Mouse (Mus musculus) kidney, embryonic 15.5 days (tissue): ENCODE results near the gene March10. TPM values are rescaled to one million over a fixed set of nuclear protein-coding genes. Genes with fewer than 3 reads are reported as not detected.
A peak's percentile ranks its signal among the peaks of the same experiment; 100 is the strongest.

Experiments used
- ATAC-seq: fragments of 200-750 bp; cut with Nextera tagmentation; replicated peaks from 2 replicates; pipeline ENCODE4 v1.8.0; 2017; ENCODE audit warnings: moderate TSS enrichment; ENCODE audit not compliant: low FRiP score
- H3K27ac ChIP-seq: fragments of 300-500 bp; sonication (generic); 2 replicates; pipeline ENCODE4 v1.5.1; 2015; ENCODE audit warnings: mild to moderate bottlenecking, inconsistent platforms
- H3K27me3 ChIP-seq: fragments of 300-500 bp; sonication (generic); 2 replicates; pipeline ENCODE4 v1.6.1; 2015; ENCODE audit warnings: inconsistent platforms
- H3K36me3 ChIP-seq: fragments of 300-500 bp; sonication (generic); 2 replicates; pipeline ENCODE4 v1.6.1; 2015; ENCODE audit warnings: inconsistent platforms
- H3K4me1 ChIP-seq: fragments of 300-500 bp; sonication (generic); 2 replicates; pipeline ENCODE4 v1.6.1; 2015; ENCODE audit warnings: inconsistent platforms
- H3K4me2 ChIP-seq: fragments of 300-500 bp; sonication (generic); 2 replicates; pipeline ENCODE4 v1.6.1; 2015; ENCODE audit warnings: moderate library complexity, mild to moderate bottlenecking, inconsistent platforms
- H3K4me3 ChIP-seq: fragments of 300-500 bp; sonication (generic); replicated peaks from 2 replicates; pipeline ENCODE4 v1.5.1; 2015; ENCODE audit warnings: mild to moderate bottlenecking, inconsistent platforms
- H3K9ac ChIP-seq: fragments of 300-500 bp; sonication (generic); 2 replicates; pipeline ENCODE4 v1.6.1; 2015; ENCODE audit warnings: mild to moderate bottlenecking, inconsistent platforms
- H3K9me3 ChIP-seq: fragments of 300-500 bp; sonication (generic); replicated peaks from 2 replicates; pipeline ENCODE4 v1.6.1; 2016; ENCODE audit warnings: inconsistent platforms
- WGBS: fragments of 180-500 bp; shearing (Covaris S2); methylation state at CpG from one replicate; pipeline ENCODE4 v1.1.7; 2015; ENCODE audit warnings: mixed read lengths; 5-methylcytosine and 5-hydroxymethylcytosine counted together
- polyA plus RNA-seq: library from polyadenylated mRNA; unstranded; fragments of >200 nt; fragmentation: Nextera tagmentation; extraction: Ambion mirVana; gene quantifications from 2 replicates; pipeline ENCODE4 v1.2.1, GENCODE M21; 2015

March10 gene
- 0.05 and 0.06 TPM in 2 replicates for polyA plus RNA-seq

- peaks cover 27% of the 10 kb centered on the region for H3K4me1 ChIP-seq
- no peaks in the 10 kb centered on the region for H3K9me3 ChIP-seq
- peak within 1 kb of the TSS; percentile 51 for H3K4me3 ChIP-seq
- no peak within 1 kb of the TSS for H3K27ac ChIP-seq
- peak within 1 kb of the TSS; percentile 31; the same call in 1 of the 2 replicates for H3K9ac ChIP-seq
- H3K27me3 ChIP-seq = 0 out of 2 replicates have a peak, but pooled peaks cover 15% of the 10 kb centered on the region
- H3K4me2 ChIP-seq = peak within 1 kb of the TSS; percentile 90
- ATAC-seq = peak; percentile 52; the same call in 1 of the 2 replicates
- WGBS = 1% methylated on average over 35 of the region's 35 CpGs
- no peaks in the 10 kb centered on the region for H3K36me3 ChIP-seq
Measured at GRCm38 (mm10) chr11:105456497-105456907, at the start of gene March10. TSS of gene March10 (minus strand) at chr11:105456735.

- Histone ChIP-seq H3K9ac (no peak overlapping the region), H3K4me2 (no peak overlapping the region), H3K4me3 (no peak overlapping the region), H3K9me3 (no peaks in the 10 kb centered on the region), H3K4me1 (peaks cover 24% of the 10 kb centered on the region), H3K27me3 (no peaks in the 10 kb centered on the region), H3K27ac (no peak overlapping the region), H3K36me3 (no peaks in the 10 kb centered on the region)
- 71% methylated on average over 11 of the region's 11 CpGs for WGBS
- no peak for ATAC-seq
Measured at GRCm38 (mm10) chr11:105506322-105506721, 49.8 kb upstream of the March10 start.

GRCm38 (mm10) chr11:105505038-105505437, 48.5 kb upstream of the March10 start:
- Histone ChIP-seq H3K9ac (no peak overlapping the region), H3K27ac (no peak overlapping the region), H3K36me3 (no peaks in the 10 kb centered on the region), H3K4me1 (peaks cover 16% of the 10 kb centered on the region), H3K4me3 (no peak overlapping the region), H3K4me2 (no peak overlapping the region), H3K9me3 (no peaks in the 10 kb centered on the region), H3K27me3 (no peaks in the 10 kb centered on the region)
- no peak for ATAC-seq
- WGBS = 75% methylated on average over 3 of the region's 3 CpGs

- Histone ChIP-seq H3K4me2 (no peak overlapping the region), H3K36me3 (no peaks in the 10 kb centered on the region), H3K4me3 (no peak overlapping the region), H3K4me1 (peaks cover 4% of the 10 kb centered on the region; the same call in 1 of the 2 replicates), H3K9me3 (no peaks in the 10 kb centered on the region), H3K27me3 (no peaks in the 10 kb centered on the region), H3K9ac (no peak overlapping the region), H3K27ac (no peak overlapping the region)
- 85% methylated on average over 4 of the region's 4 CpGs for WGBS
- no peak for ATAC-seq
Measured at GRCm38 (mm10) chr11:105502311-105502710, 45.8 kb upstream of the March10 start.

- Histone ChIP-seq H3K27ac (no peak overlapping the region), H3K36me3 (no peaks in the 10 kb centered on the region), H3K9me3 (no peaks in the 10 kb centered on the region), H3K4me1 (peaks cover 17% of the 10 kb centered on the region), H3K4me3 (no peak overlapping the region), H3K9ac (no peak overlapping the region), H3K27me3 (no peaks in the 10 kb centered on the region), H3K4me2 (no peak overlapping the region)
- 60% methylated on average over 6 of the region's 6 CpGs for WGBS
- ATAC-seq = no peak
Measured at GRCm38 (mm10) chr11:105497505-105497904, 41.0 kb upstream of the March10 start.

GRCm38 (mm10) chr11:105496665-105497064, 40.1 kb upstream of the March10 start:
- no peak for ATAC-seq
- no peaks in the 10 kb centered on the region for H3K27me3 ChIP-seq
- no peak overlapping the region for H3K4me3 ChIP-seq
- no peaks in the 10 kb centered on the region for H3K9me3 ChIP-seq
- 57% methylated on average over 7 of the region's 7 CpGs for whole genome bisulfite sequencing
- no peak overlapping the region for H3K9ac ChIP-seq
- peaks cover 17% of the 10 kb centered on the region for H3K4me1 ChIP-seq
- H3K36me3 ChIP-seq = no peaks in the 10 kb centered on the region
- no peak overlapping the region for H3K27ac ChIP-seq
- no peak overlapping the region for H3K4me2 ChIP-seq

- Histone ChIP-seq H3K36me3 (no peaks in the 10 kb centered on the region), H3K27ac (no peak overlapping the region), H3K4me1 (peaks cover 17% of the 10 kb centered on the region), H3K9ac (no peak overlapping the region), H3K9me3 (no peaks in the 10 kb centered on the region), H3K27me3 (no peaks in the 10 kb centered on the region), H3K4me2 (0 out of 2 replicates have a peak overlapping the region, but pooled peaks have one; percentile 14), H3K4me3 (no peak overlapping the region)
- 56% methylated on average over 18 of the region's 18 CpGs for WGBS
- no peak for ATAC-seq
Measured at GRCm38 (mm10) chr11:105495591-105496270, 39.2 kb upstream of the March10 start.

- H3K9me3 ChIP-seq = no peaks in the 10 kb centered on the region
- 83% methylated on average over 6 of the region's 6 CpGs for WGBS
- no peaks in the 10 kb centered on the region for H3K27me3 ChIP-seq
- peaks cover 17% of the 10 kb centered on the region for H3K4me1 ChIP-seq
- H3K27ac ChIP-seq = no peak overlapping the region
- no peak overlapping the region for H3K4me3 ChIP-seq
- ATAC-seq = no peak
- no peaks in the 10 kb centered on the region for H3K36me3 ChIP-seq
- H3K4me2 ChIP-seq = no peak overlapping the region
- H3K9ac ChIP-seq = no peak overlapping the region
Measured at GRCm38 (mm10) chr11:105494786-105495369, 38.3 kb upstream of the March10 start.

GRCm38 (mm10) chr11:105492392-105492791, 35.9 kb upstream of the March10 start:
- Histone ChIP-seq H3K27ac (no peak overlapping the region), H3K36me3 (no peaks in the 10 kb centered on the region), H3K4me1 (peaks cover 17% of the 10 kb centered on the region), H3K4me2 (no peak overlapping the region), H3K27me3 (no peaks in the 10 kb centered on the region), H3K9ac (no peak overlapping the region), H3K9me3 (no peaks in the 10 kb centered on the region), H3K4me3 (no peak overlapping the region)
- ATAC-seq = no peak
- WGBS = 75% methylated on average over 4 of the region's 4 CpGs

- Histone ChIP-seq H3K4me3 (no peak overlapping the region), H3K4me2 (no peak overlapping the region), H3K9me3 (no peaks in the 10 kb centered on the region), H3K27ac (no peak overlapping the region), H3K36me3 (no peaks in the 10 kb centered on the region), H3K4me1 (peaks cover 6% of the 10 kb centered on the region), H3K27me3 (no peaks in the 10 kb centered on the region), H3K9ac (no peak overlapping the region)
- WGBS = 60% methylated on average over 5 of the region's 5 CpGs
- no peak for ATAC-seq
Measured at GRCm38 (mm10) chr11:105490971-105491370, 34.4 kb upstream of the March10 start.

- Histone ChIP-seq H3K4me2 (no peak overlapping the region), H3K9me3 (no peaks in the 10 kb centered on the region), H3K27me3 (no peaks in the 10 kb centered on the region), H3K4me1 (no peaks in the 10 kb centered on the region), H3K36me3 (no peaks in the 10 kb centered on the region), H3K4me3 (no peak overlapping the region), H3K27ac (no peak overlapping the region), H3K9ac (no peak overlapping the region)
- 74% methylated on average over 6 of the region's 6 CpGs for WGBS
- no peak for ATAC-seq
Measured at GRCm38 (mm10) chr11:105485412-105485811, 28.9 kb upstream of the March10 start.

GRCm38 (mm10) chr11:105484993-105485392, 28.5 kb upstream of the March10 start:
- ATAC-seq = no peak
- Histone ChIP-seq H3K4me1 (no peaks in the 10 kb centered on the region), H3K4me2 (no peak overlapping the region), H3K27me3 (no peaks in the 10 kb centered on the region), H3K27ac (no peak overlapping the region), H3K4me3 (no peak overlapping the region), H3K36me3 (no peaks in the 10 kb centered on the region), H3K9me3 (no peaks in the 10 kb centered on the region), H3K9ac (no peak overlapping the region)
- 80% methylated on average over 6 of the region's 6 CpGs for WGBS
